Mouse (Mus musculus): ENCODE data around the gene Cldn22.
"Not testable (repeated sequence)": the region's sequence is repeated elsewhere in the genome, so short reads cannot be mapped to it uniquely, and the experiment has no call there.

Cldn22 gene

GRCm38 (mm10) chr8:47824182-47824581, at the start of gene Cldn22:
Cldn22 (plus strand) TSS chr8:47824482.
- no peak for DNase-seq

- DNase-seq = no peak
Measured at GRCm38 (mm10) chr8:47777415-47777814, 46.9 kb upstream of the Cldn22 start.

DNA sequence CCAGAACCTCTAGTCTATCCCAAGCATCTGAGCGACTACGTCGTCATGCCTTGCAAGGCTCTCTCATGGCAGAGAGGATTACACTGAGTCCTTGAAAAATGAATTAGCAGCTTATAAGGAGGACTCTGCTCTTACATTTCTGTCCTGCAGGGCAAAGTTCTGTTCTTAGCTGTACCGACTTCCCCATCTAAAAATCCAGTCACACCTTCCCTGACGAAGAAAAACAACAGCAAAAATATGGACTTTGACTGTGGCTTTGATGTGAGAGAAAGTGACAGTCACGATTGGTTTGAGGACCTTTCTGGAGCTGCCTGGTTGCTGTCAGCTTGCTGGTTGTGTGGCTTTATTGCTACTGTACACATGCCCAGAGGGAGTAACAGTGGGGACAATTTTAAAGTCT, 44.7 kb upstream of the Cldn22 start:
- DNase-seq = no peak

GRCm38 (mm10) chr8:47781881-47782280, 42.4 kb upstream of the Cldn22 start:
- no peak for DNase-seq

DNA sequence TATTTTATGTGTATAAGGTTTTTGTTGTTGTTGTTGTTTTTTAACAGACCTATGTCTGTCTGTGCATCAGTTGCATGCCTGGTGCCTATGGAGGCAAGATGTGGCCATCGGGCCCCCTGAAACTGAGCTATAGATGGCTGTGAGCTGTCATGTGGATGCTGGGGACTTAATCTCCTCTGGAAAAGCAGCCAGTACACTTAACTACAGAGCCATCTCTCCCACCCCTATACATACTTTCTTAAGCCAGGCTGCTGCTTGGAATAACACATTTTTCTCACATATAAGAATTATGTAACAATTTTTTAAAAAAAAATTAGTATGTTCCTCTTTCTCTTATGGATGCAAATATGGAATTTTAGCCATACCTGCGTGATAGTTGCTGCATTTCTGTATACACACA, 40.7 kb upstream of the Cldn22 start:
- DNase-seq = peak; percentile 19

DNA sequence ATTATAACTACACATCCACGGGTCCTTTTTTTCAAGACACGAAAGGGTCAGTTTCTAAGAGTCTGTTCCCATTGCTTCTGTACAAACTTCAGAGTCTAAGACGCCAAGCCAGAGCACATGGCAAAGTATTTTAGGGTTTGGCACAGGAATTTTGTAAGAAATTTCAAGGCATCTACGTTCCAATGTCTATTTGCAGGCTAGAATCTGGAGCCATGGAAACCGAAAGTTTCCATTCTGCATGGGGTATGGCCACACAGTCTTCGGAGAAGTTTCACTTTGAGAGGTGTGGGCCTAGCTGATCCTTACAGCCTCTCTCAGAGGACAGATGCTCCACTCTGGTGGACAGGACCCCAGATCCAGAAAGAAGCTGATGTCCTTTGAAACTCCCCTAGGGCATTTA, 40.3 kb upstream of the Cldn22 start:
- peak; percentile 68 for DNase-seq

GRCm38 (mm10) chr8:47784436-47784835, 39.8 kb upstream of the Cldn22 start:
- no peak for DNase-seq

DNA sequence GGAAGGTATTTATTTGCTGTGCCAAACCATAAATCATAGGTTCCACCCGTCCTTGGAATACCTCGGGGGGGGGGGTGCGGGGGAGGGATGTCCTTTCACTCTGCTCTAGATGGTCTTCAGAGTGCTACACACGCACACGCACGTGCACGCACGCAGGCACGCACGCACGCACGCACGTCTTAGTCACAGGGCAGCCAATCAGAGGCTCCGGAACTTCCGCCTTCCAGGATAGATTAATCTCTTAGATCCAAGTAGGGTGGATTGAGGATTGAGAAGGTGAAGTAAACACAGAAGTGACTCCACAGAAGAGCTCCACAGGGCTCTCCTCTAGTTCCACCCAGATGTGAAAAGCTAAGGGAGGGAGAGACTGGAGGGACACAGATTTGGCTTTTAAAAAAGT, 38.0 kb upstream of the Cldn22 start:
- no peak for DNase-seq

GRCm38 (mm10) chr8:47787705-47788104, 36.6 kb upstream of the Cldn22 start:
- DNase-seq = no peak

DNA sequence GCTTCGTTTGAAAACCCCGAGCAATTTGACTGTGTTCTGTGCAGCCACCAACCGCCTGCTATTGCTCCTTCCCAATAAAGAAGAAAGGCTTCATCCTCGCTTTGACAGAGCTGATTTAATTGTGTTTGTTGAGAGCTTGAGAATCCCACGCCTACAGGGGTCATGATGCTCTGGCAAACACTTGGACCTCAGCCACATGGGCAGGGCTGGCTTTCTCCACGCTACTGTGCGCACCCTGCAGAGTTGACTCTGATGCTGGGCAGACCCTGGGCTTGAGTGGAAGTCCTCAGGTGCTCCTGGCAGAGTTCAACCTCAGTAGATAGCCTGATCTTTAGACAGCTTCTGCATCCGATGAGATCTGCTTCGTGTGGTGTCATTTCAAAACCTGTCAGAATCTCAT, 32.3 kb upstream of the Cldn22 start:
- no peak for DNase-seq

GRCm38 (mm10) chr8:47799438-47799837, 24.8 kb upstream of the Cldn22 start:
- no peak for DNase-seq

GRCm38 (mm10) chr8:47802349-47802748, 21.9 kb upstream of the Cldn22 start:
- DNase-seq = peak; percentile 29

GRCm38 (mm10) chr8:47804262-47804661, 20.0 kb upstream of the Cldn22 start:
- no peak for DNase-seq

GRCm38 (mm10) chr8:47809970-47810665, 14.2 kb upstream of the Cldn22 start:
- no peak for DNase-seq

DNA sequence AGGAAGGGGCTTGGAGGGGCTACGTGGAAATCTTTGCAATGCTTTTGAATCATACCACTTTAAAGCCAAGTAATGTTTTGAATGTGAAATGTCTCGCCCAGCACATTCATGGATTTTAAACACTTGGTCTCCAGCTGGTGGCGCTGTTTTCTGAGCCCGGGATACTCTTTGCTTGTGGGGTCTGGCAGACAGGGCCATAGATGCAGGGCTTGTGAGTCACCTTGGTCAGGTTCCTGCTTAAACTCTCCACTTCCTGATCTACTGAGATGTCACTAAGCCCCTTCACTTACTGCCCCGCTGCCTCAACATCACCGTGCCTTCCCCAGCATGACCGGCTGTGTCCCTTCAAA, 13.6 kb upstream of the Cldn22 start:
- DNase-seq = no peak

DNA sequence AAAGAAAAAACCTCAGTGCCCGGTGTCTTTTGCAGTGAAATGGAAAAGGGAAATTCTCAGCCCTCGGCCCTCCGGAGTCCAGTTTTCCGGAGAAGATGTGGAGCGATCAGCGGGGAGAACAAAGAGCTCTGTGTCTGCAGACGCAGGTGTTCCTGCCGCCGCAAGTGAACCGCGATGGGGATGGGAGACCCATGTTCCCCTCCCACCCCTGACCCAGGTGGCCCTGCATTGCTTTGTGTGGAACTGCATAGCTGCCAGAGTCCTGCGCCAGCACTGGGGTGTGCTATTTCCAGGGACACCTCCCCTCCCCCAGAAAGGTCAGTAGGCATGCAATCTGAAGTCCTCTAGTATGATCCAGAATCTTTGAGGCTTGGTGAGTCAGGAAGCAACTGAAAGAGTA, 13.1 kb upstream of the Cldn22 start:
- DNase-seq = no peak

GRCm38 (mm10) chr8:47819034-47819433, 5.2 kb upstream of the Cldn22 start:
- no peak for DNase-seq

GRCm38 (mm10) chr8:47820914-47821772, 3.1 kb upstream of the Cldn22 start:
- DNase-seq = no peak

- DNase-seq = no peak
Measured at GRCm38 (mm10) chr8:47821843-47822242, 2.4 kb upstream of the Cldn22 start, which contains the start of gene Cldn24. Cldn24 (plus strand) TSS chr8:47822143.

DNA sequence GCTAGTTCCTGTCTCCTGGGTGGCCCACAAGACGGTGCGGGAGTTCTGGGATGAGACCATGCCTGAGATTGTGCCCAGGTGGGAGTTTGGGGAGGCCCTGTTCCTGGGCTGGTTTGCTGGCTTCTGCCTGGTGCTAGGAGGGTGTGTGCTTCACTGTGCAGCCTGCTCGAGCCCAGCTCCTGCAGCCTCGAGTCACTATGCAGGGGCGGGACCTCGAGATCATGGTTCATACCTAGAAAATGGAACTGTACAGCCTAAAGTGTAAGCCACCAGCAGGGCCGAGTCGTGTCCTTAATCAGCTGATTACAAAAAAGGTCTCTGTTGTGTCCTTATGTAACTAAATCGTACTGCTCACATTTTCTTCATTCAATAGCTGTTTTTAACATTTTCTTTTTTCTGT, 1.7 kb upstream of the Cldn22 start:
- DNase-seq = not testable (repeated sequence)

- DNase-seq = no peak
Measured at GRCm38 (mm10) chr8:47823777-47824176, 505 bp upstream of the Cldn22 start.

- DNase-seq = no peak
Measured at GRCm38 (mm10) chr8:47825596-47825995, 1.3 kb downstream of the Cldn22 start.

DNA sequence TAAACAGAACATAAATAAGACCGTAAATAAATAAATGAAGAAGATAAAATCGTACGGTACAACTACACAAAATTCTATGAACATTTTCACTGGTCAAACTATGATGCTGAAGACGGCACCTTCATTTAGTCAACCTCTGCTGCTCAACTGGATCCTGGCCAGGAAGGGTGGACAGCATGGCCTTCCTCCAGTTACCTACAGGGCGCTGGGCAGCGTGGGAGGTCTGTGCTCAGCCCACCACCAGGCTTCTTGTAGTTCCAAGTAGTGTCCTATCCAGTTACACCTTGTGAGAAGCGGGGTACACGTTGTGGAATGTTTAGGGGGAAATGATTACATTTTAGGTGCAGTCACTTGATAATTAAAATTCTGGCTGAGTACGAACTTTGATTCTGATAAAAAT, 2.6 kb downstream of the Cldn22 start:
- no peak for DNase-seq

- DNase-seq = no peak
Measured at GRCm38 (mm10) chr8:47832616-47833015, 8.3 kb downstream of the Cldn22 start.

Measured in right cerebral cortex, adult 18-20 months (tissue).